In genomic region chr12:110845131-110845880, GRCm38 (mm10) we compare ENCODE assay signal across 8 mouse cellular contexts. TPM values are rescaled to one million over a fixed set of nuclear protein-coding genes. Genes with fewer than 3 reads are reported as not detected.
A peak's percentile ranks its signal among the peaks of the same experiment; 100 is the strongest.
DNase-seq lines count a peak whose midpoint lies in the region; ATAC-seq and TF ChIP-seq lines count a peak whose summit lies in the region.

No protein-coding gene starts in this region.

- WGBS in forebrain, embryonic 14.5 days, result 2% methylated on average over 36 of the region's 36 CpGs
- WGBS in lung, adult 2 months, result under 1% methylated on average over 36 of the region's 36 CpGs
- 1% methylated on average over 36 of the region's 36 CpGs for WGBS in thymus, adult 2 months

- H3K27me3 ChIP-seq in E14TG2a.4 (ENCODE audit: insufficient read depth, low read length), result no peaks in the 10 kb centered on the region
- H3K27me3 ChIP-seq in forebrain, embryonic 14.5 days (replicated peaks; ENCODE audit: control insufficient read depth, insufficient read depth, low read length), result peaks cover 24% of the 10 kb centered on the region
- H3K27me3 ChIP-seq in thymus, adult 2 months (ENCODE audit: control insufficient read depth, insufficient read depth, low read length), result peaks cover 3% of the 10 kb centered on the region; the same call in 1 of the 2 replicates

- TF ChIP-seq POLR2A in lung, adult 2 months (IDR thresholded peaks at IDR 0.05; ENCODE audit: borderline replicate concordance, extremely low read depth, low read depth, low read length), result no peak; the same call in 1 of the 2 replicates
- TF ChIP-seq POLR2A in thymus, adult 2 months (IDR thresholded peaks at IDR 0.05; ENCODE audit: control insufficient read depth, extremely low read depth, insufficient read depth, low read length, poor library complexity), result no peak

- H3K4me3 ChIP-seq in E14TG2a.4 (replicated peaks; ENCODE audit: low read length), result peak overlapping the region; percentile 86
- H3K4me3 ChIP-seq in forebrain, embryonic 14.5 days (ENCODE audit: low read depth, low read length), result peak overlapping the region; percentile 35
- peak overlapping the region; percentile 72 for H3K4me3 ChIP-seq in lung, adult 2 months (replicated peaks; ENCODE audit: extremely low read depth, low read depth, low read length)
- H3K4me3 ChIP-seq in thymus, adult 2 months (ENCODE audit: control insufficient read depth, insufficient read depth, low read length), result peak overlapping the region; percentile 44

- peak; percentile 82 for ATAC-seq in forebrain, embryonic 14.5 days
- ATAC-seq in neutrophil, adult 5-6 weeks (ENCODE audit: extremely low read depth, insufficient number of reproducible peaks, low FRiP score, poor library complexity, severe bottlenecking), result 0 out of 2 replicates have a peak, but pooled peaks have one; percentile 15

- TF ChIP-seq CTCF in E14TG2a.4 (conservative IDR thresholded peaks at IDR 0.05; ENCODE audit: low read length), result no peak
- no peak for TF ChIP-seq CTCF in lung, adult 2 months (IDR thresholded peaks at IDR 0.05; ENCODE audit: insufficient read depth, low read length)
- TF ChIP-seq CTCF in thymus, adult 2 months (IDR thresholded peaks at IDR 0.05; ENCODE audit: borderline replicate concordance, control insufficient read depth, extremely low read depth, insufficient read depth, low read length, poor library complexity), result no peak

- peak overlapping the region; percentile 52 for H3K9ac ChIP-seq in forebrain, embryonic 14.5 days (ENCODE audit: low read length)

- H3K27ac ChIP-seq in forebrain, embryonic 14.5 days (ENCODE audit: low read depth, low read length), result no peak overlapping the region
- H3K27ac ChIP-seq in thymus, adult 2 months (ENCODE audit: control insufficient read depth, insufficient read depth, low read length), result no peak overlapping the region

- no peaks in the 10 kb centered on the region for H3K36me3 ChIP-seq in E14TG2a.4 (ENCODE audit: insufficient read depth, low read length)
- H3K36me3 ChIP-seq in forebrain, embryonic 14.5 days (ENCODE audit: control insufficient read depth, insufficient read depth, low read length), result no peaks in the 10 kb centered on the region
- no peaks in the 10 kb centered on the region for H3K36me3 ChIP-seq in thymus, adult 2 months (ENCODE audit: control insufficient read depth, insufficient read depth, low read length)

- H3K4me1 ChIP-seq in E14TG2a.4 (replicated peaks; ENCODE audit: low read depth, low read length), result peaks cover 61% of the 10 kb centered on the region
- peaks cover 5% of the 10 kb centered on the region; the same call in 1 of the 2 replicates for H3K4me1 ChIP-seq in forebrain, embryonic 14.5 days (ENCODE audit: control insufficient read depth, insufficient read depth, low read length)
- H3K4me1 ChIP-seq in lung, adult 2 months (ENCODE audit: control insufficient read depth, insufficient read depth, low read length), result peaks cover 2% of the 10 kb centered on the region; the same call in 1 of the 2 replicates
- H3K4me1 ChIP-seq in thymus, adult 2 months (replicated peaks; ENCODE audit: control insufficient read depth, insufficient read depth, low read length), result peaks cover 24% of the 10 kb centered on the region

- intact Hi-C loops in heart, postnatal 14 days (cut with DNase I), result no loop called here

- H3K9me3 ChIP-seq in E14TG2a.4 (ENCODE audit: low read length), result no peaks in the 10 kb centered on the region
- no peaks in the 10 kb centered on the region for H3K9me3 ChIP-seq in forebrain, embryonic 14.5 days (replicated peaks; ENCODE audit: control insufficient read depth, low read length)

- peak overlapping the region; percentile 58 for H3K4me2 ChIP-seq in forebrain, embryonic 14.5 days (ENCODE audit: low read length)

- peak; percentile 87 for DNase-seq in cerebellum, adult 11 months
- DNase-seq in forebrain, embryonic 14.5 days (ENCODE audit: low spot score), result peak; percentile 88
- DNase-seq in heart, postnatal 14 days, result peak; percentile 92 to 93
- DNase-seq in layer of hippocampus, adult 18-20 months (ENCODE audit: low spot score in 2 of 2), result peak; percentile 74 to 88
- DNase-seq in lung, adult 2 months, result peak; percentile 96
- DNase-seq in thymus, adult 2 months, result peak; percentile 49

RNA-seq across cellular contexts. Expression of gene Mok, which starts 4.6 kb away (rescaled TPM):
- 16.3 and 18.9 TPM in 2 replicates for polyA plus RNA-seq in forebrain, embryonic 14.5 days (2014; fragmentation: Nextera tagmentation; extraction: Ambion mirVana)
- under 1 TPM; 0.65 to 0.78 TPM for total RNA-seq in heart, postnatal 14 days (2021)
- 10 to 100 TPM in 1 of 2 experiments, 1 to 10 TPM in 1; 9.6 to 11.9 TPM for total RNA-seq in layer of hippocampus, adult 18-20 months (2021)
- 4.2 and 4.7 TPM in 2 replicates for polyA plus RNA-seq in lung, adult 2 months (2012; rRNA removed)
- total RNA-seq in neutrophil, adult 5-6 weeks (2017), result 0.25 and 0.70 TPM in 2 replicates
- polyA plus RNA-seq in thymus, adult 2 months (2012; rRNA removed), result 0.65 and 1.4 TPM in 2 replicates

RNA-seq across cellular contexts. Expression of gene Zfp839, which starts 4.7 kb away (rescaled TPM):
- 0.81 and 0.88 TPM in 2 replicates for polyA plus RNA-seq in forebrain, embryonic 14.5 days (2014; fragmentation: Nextera tagmentation; extraction: Ambion mirVana)
- 1 to 10 TPM; 7.9 to 8.0 TPM for total RNA-seq in heart, postnatal 14 days (2021)
- 10 to 100 TPM; 10.4 to 11.4 TPM for total RNA-seq in layer of hippocampus, adult 18-20 months (2021)
- 5.2 and 5.7 TPM in 2 replicates for polyA plus RNA-seq in lung, adult 2 months (2012; rRNA removed)
- total RNA-seq in neutrophil, adult 5-6 weeks (2017), result 12.8 and 13.6 TPM in 2 replicates
- 4.2 and 5.5 TPM in 2 replicates for polyA plus RNA-seq in thymus, adult 2 months (2012; rRNA removed)

RNA-seq across cellular contexts. Expression of gene Cinp, which starts 43.6 kb away (rescaled TPM):
- polyA plus RNA-seq in forebrain, embryonic 14.5 days (2014; fragmentation: Nextera tagmentation; extraction: Ambion mirVana), result 86.2 and 87.5 TPM in 2 replicates
- 10 to 100 TPM; 35.3 to 38.1 TPM for total RNA-seq in heart, postnatal 14 days (2021)
- total RNA-seq in layer of hippocampus, adult 18-20 months (2021), result 10 to 100 TPM; 52.6 to 59.9 TPM
- 30.2 and 34.8 TPM in 2 replicates for polyA plus RNA-seq in lung, adult 2 months (2012; rRNA removed)
- 25.8 and 26.6 TPM in 2 replicates for total RNA-seq in neutrophil, adult 5-6 weeks (2017)
- polyA plus RNA-seq in thymus, adult 2 months (2012; rRNA removed), result 52.0 and 53.7 TPM in 2 replicates

RNA-seq across cellular contexts. Expression of gene Tecpr2, which starts 43.8 kb away (rescaled TPM):
- 3.8 and 5.9 TPM in 2 replicates for polyA plus RNA-seq in forebrain, embryonic 14.5 days (2014; fragmentation: Nextera tagmentation; extraction: Ambion mirVana)
- total RNA-seq in heart, postnatal 14 days (2021), result 1 to 10 TPM; 5.7 to 6.0 TPM
- total RNA-seq in layer of hippocampus, adult 18-20 months (2021), result 10 to 100 TPM; 41.1 to 42.3 TPM
- 5.2 and 5.3 TPM in 2 replicates for polyA plus RNA-seq in lung, adult 2 months (2012; rRNA removed)
- total RNA-seq in neutrophil, adult 5-6 weeks (2017), result 3.9 and 4.9 TPM in 2 replicates
- 9.3 and 9.6 TPM in 2 replicates for polyA plus RNA-seq in thymus, adult 2 months (2012; rRNA removed)

Comparison
In these comparisons a context has a peak if more than half of its experiments do, and no peak if none do; other contexts are left out.
1. H3K4me3 ChIP-seq: peak in every context shown above with its lines; median percentile 86 in E14TG2a.4; 72 in lung, adult 2 months; 44 in thymus, adult 2 months; 35 in forebrain, embryonic 14.5 days.